Mouse (Mus musculus) urinary bladder, adult 18-20 months (tissue): ENCODE measurements around the gene Sowahb.
"Not testable (repeated sequence)": the region's sequence is repeated elsewhere in the genome, so short reads cannot be mapped to it uniquely, and the experiment has no call there.

Experiments used
- DNase-seq, 2 experiments: peaks; one replicate each; pipeline ENCODE4 v3.0.0; 2022; ENCODE audit warnings: low spot score in 2 of 2, mixed read lengths in 2 of 2

The Sowahb gene

DNA sequence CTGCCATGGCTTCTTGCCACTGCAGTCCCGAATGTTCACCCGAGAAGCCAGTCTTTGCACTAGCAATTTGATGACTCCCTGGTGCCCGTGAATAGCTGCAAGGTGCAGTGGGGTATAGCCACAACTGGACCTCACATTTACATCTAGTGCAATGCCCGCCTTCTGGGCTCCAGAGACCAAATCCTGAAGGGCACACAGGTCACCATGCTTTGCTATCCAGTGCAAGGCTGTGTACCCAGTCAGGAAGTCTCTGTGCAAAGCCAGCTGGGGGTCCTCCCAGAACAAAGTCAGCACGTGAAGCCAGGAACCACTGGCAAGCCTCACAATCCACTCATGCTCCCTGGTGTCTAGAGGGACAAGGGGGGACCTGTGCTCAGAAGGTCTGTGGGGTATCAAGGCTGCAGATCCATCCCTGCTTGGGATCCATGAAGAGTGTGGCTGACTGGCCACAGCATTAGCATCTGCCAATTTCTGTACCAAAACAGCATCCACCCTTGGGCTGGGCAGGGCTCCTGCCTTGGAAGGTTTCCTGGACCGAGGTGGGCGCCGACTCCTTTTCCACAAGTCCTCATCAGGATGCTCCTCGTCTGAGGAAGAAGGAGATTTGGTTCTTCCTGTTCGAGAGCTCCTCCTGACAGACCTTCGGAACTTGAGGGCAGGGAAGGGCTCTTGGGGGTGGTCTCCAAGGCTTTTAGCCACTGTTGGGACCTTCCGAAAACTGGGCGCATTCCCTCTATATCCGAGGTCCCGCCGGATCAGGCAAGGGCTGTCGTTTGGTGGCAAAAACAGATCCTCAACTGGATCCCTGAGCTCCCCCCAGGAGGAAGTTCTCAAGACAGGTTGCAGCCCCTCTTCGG lies 1.8 kb downstream of the Sowahb start:
- no peak for DNase-seq

- DNase-seq, result no peak
Observed at GRCm38 (mm10) chr5:93042031-93042430, 2.8 kb downstream of the Sowahb start.

GRCm38 (mm10) chr5:93041276-93041675 lies 3.5 kb downstream of the Sowahb start:
- no peak for DNase-seq

GRCm38 (mm10) chr5:93040095-93040494 lies 4.7 kb downstream of the Sowahb start:
- no peak for DNase-seq

DNA sequence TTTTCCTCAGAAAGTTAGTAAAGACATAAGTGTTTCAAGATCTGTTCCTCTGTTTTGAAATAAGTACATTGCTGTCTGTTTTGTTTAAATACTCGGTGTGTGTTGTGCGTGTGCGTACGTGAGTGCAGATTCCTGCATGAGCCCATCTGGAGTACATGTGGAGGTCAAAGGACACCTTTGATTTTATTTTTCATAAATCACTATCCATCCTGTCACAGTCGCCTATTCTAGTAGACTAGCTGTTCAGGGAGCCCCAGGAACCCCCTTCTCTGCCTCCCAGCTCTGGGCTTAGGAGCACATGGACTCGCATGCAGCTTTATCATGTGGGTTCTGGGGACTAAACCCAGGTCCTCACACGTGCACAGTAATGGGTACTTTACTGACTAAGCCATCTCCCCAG lies 8.6 kb downstream of the Sowahb start:
- DNase-seq, result no peak

DNA sequence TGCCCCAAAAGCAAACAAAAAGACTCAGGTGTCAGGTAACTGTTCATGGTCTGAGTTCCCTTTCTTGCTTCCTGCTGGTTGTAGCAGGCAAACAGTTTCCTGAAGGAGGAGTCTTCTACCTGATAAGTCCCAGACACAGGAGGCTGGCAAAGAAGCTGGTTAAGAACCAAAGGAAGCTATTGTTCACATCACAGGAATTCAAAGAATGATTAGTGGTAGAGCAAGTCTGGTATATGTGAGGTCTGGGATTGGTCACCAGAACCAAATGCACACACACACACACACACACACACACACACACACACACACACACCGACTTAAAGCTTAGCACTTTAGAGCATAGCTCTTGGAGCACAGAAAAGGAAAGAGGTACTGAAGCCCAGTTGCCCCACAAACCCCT lies 9.5 kb downstream of the Sowahb start:
- no peak for DNase-seq

DNA sequence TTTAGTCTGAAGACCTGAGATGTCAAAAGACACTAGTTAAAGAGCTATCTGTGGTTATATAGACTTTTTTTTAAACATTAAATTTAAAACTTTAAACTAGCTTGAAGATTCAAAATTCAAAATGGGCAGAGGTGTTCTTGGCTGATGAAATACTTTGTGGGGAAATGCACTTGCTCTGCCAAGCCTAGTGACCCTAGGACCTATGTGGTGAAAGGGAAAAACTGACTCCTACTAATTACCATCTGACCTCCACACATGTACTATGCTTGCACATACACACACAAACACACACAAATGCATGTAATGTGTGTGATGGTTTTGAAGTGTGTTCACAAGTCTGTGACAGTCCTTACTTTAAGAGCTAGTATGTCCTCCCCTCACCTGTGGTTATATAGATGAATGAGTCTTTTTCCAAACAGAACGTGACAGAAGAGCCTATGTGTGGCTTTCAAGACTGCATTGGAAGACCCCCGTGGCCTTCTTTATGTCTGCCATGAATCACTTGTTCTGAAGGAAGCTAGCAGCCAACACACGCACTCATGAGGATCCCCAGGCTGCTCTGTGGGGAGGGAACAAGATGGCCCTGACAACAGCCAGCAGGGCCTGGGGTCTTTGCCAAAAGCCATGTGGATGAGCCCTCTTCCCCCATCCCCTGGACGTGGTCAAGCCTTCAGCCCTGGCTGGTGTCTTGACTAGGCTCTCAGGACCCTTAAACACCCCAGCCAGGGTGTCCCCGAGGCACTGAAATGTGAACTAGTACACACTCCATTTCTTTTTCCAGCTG lies 11.5 kb downstream of the Sowahb start:
- DNase-seq, result no peak

- no peak for DNase-seq
Observed at GRCm38 (mm10) chr5:93032621-93033020, 12.2 kb downstream of the Sowahb start.

GRCm38 (mm10) chr5:93030869-93031268 lies 14.0 kb downstream of the Sowahb start:
- DNase-seq, result no peak

GRCm38 (mm10) chr5:93030411-93030810 lies 14.4 kb downstream of the Sowahb start:
- no peak for DNase-seq

DNA sequence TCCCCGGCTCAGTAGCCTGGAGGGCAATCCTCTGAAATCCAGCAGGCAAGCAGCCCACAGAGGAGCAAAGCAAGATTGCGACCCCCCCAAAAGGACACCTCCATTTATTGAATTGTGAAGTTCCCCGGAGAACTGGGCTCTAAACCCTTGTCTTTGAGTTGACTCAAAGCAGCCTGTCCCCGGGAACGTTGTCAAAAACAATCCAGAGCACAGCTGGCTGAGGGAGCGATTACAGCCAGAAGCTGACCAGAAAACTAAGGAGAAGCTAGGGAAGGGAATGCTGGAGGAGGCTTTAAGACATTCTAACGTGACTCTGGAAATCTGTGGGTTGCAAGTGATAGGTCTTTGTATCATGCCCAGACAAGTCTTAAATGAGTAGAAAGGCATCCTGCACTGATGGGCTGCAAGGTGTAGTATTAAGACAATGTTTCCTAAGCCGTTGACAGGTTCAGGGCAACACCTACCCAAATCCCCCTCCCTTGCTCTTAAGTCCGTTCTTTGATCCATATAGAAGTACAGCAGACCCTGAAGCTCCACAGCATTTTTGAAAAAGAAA lies 17.6 kb downstream of the Sowahb start:
- no peak for DNase-seq

DNA sequence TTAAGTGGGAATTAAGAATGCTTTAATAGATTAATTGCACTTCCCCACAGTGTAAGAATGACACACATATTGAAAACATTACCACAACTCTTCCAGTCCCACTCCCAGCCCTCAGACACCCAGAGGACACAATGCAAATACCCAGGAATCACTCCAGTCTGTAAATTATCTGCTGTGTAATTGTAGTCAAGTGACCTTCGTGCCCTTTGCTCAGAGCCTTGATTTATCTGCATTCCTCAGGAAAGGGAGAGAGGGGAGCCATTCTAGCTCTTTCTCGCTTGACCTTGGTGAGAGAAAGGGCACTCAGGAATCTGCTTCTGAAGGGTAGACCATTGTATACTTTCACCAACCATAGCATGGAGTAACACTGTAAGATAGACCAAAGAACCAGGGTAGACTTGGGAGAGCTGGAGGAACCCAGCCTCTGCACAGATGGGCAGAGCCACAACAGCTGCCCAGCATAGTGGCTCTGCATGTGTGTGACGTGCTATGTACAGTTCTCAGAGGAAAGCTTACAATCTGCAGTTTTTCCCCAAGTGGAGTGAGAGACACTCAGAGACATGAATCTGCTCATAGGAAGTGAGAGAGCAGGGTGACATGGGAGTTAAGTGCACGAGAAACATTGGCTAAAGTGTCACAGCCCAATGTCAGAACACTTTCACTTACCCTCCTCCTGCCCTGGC lies 18.2 kb downstream of the Sowahb start:
- no peak for DNase-seq

DNA sequence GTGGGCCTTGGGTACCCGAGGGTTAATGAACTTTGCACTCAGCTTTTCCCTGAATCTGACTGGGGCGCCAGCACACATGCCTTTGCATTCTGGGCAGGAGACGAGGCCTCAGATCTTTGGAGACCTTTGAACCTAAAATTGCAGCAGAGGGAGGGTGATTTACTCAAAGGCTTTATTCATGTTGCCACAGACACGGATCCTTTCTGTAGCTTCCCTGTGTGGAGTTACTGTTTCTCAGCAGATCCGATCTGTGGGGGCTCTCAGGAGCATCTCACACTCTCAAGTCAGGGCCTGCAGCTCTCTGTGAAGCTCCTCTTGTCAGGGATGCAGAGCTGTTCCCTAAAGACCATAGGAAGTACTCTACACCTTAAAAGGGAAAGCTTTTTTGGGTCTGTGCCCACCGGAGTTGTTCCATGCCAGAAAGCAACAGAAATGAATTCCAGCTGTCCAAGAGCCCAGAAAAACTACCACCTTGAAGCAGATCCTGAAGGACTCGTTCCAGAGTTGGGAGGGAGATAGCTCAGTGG lies 20.0 kb downstream of the Sowahb start:
- no peak for DNase-seq

- DNase-seq, result peak in 1 of 2 experiments; percentile 19
Observed at GRCm38 (mm10) chr5:93022126-93022797, 22.6 kb downstream of the Sowahb start.

DNA sequence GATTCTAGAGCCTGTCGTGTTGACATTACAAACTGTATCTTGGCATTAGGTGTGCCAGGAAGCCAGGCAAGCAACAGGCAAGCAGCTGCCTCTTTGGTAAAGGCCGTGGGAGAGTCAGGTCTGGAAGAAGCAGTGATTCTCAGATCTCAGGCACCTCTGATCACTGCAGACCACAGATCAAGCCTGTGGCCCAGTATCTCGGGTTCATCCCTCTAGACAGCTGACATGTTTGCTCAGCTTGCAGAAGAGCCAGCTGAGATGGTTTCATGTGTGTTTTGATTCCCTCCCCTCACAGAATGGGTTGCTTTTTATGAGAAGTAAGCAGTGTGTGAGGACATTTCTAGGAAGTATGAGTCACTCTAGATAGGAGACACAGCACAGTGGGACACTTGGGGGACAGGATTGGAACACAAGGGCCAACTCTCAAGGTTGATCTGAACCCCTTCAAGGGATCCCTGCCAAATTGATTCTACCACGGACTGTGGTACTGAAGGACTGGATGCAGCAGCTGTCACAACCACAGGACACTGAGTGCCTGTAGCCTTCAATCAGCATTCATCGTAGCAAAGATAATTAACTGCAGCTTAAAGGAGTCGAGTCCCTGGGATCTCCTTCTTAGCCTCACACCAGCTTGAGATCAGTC lies 24.7 kb downstream of the Sowahb start:
- DNase-seq, result no peak

GRCm38 (mm10) chr5:93019207-93019606 lies 25.6 kb downstream of the Sowahb start:
- not testable (repeated sequence) for DNase-seq

DNA sequence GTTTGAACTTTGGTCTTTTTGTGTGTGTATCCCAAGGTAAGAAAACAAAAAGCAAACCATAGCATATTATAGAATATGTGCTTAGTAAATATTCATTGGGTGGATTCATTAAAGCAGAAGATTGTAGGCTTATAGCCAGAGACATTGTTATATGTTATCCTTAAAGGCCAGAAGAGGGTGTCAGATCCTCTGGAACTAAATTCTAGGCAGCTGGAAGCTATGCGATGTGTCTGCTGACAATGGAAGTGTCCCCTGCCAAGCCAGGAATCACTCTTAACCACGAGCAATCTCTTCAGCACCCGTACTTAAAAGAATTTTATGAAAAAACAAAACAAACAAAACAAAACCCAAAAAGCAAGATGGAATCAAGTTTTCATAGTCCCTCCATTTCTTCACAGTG lies 27.1 kb downstream of the Sowahb start:
- no peak for DNase-seq

DNA sequence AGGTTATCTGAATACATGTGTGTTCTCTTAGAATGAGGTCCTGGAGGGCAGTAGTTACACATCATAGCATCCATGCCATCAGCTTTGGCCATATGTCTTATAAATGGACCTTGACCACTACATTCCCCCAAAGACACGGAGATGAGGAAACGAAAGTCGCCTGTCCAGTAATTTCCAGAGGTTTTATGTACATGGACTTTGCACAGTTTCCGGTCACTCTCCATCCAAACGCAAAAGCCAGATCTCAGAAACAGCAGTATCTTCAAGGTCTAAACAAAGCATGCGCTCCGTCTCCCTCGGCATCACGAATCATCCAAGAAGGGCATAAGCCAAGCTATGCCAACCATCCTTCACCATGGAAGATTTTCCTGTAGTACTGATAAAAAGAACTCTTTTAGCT lies 36.6 kb downstream of the Sowahb start:
- DNase-seq, result no peak

DNA sequence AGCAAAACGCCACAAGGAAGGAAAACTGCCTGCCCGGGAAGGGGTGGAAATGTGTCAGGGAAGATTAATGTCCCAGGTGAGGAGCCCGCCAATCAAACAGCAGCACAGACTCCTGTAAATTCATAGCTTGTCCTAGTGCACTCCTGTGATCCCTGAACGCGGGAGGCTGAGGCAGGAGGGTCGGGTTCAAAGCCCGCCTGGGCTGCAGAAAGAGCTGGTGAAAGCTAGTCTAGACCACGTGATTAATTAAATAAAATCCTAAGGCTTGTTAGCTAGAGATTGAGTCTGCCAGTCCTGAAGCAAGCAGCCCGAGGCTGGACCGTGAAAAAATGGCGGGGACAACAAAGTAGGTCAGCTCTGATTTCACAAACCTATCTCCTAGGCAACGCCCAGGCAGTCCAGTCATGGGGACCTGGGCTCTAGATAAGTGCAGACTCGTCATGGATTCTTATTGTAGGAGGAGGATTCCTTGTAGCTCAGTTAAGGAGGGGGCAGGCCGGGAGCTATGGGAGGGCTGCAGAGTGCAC lies 38.9 kb downstream of the Sowahb start:
- no peak for DNase-seq

GRCm38 (mm10) chr5:93005229-93005814 lies 39.5 kb downstream of the Sowahb start:
- DNase-seq, result peak in 1 of 2 experiments; percentile 19
